Mouse (Mus musculus) frontal cortex, adult (tissue): ENCODE data around the gene Spata31d1b.

Experiments
- ATAC-seq: cut with Nextera tagmentation; 2 replicates; pipeline ENCODE4 v1.9.2; 2017; ENCODE audit warnings: mild to moderate bottlenecking, moderate library complexity, mixed read lengths; ENCODE audit not compliant: low TSS enrichment

Gene Spata31d1b

DNA sequence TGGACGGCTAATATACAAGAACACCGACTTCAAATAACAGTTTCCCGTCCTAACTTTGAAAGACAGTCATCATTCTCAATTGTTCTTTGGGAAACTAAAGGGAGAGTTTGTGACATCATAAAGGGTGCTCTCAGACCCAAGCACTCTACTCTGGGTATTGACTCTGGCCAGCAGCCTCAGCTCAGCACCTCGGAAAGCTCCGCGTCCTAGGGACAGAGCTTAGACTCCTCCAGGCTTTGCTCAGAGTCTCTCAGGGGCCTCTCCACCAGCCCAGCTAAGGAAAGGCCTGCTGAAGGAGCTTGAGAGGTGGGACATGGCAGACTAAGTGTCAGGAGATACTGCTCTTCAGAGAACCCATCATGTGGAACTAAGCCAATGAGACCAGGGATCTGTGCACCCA, 34.1 kb downstream of the Spata31d1b start:
- ATAC-seq: no peak

DNA sequence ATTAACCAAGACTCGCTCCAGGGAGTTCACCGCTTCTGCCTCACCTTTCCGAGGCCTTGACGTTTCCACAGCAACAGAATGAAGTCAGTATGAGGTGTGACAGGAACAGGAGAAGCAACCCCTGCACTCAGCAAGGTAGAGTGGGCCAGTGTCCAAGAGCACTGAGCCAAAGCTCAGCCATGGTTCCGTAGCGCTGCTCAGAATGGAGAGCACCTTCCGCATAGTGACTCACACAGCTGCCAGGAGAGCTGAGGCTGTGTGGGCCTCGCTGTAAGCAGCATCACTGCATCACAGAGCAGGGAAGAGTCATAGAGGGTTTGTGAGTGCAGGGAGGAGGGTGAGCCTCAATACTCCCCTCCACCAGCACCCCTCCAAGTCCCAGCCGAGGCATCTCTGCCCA, 34.6 kb downstream of the Spata31d1b start, which contains the start of gene 1700014D04Rik:
Gene 1700014D04Rik, minus strand, starts transcription at position 42 of the 400 bp plus-strand sequence.
- peak; percentile 95 for ATAC-seq

GRCm38 (mm10) chr13:59750310-59750709, 38.2 kb downstream of the Spata31d1b start:
- ATAC-seq: no peak

- no peak for ATAC-seq
Observed at GRCm38 (mm10) chr13:59756906-59757305, 44.8 kb downstream of the Spata31d1b start.

DNA sequence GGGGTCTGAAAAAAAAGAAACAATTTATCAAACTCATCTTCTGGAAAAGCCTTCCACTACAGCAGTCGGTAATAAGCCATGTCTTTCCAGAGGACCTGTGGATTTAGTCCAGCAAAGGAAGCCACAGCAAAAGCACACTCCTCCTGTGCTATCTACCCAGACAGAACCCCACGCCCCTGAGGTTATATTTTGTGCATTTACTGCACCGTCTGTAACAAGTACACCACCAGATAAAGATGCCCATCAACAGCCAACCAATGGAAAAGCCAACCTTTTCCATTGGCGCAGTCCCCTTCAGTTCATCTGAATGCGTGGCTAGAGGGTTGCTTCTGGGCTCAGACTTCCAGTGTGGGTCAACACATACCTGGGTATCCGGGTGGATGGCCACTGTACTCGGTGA, 50.7 kb downstream of the Spata31d1b start:
- ATAC-seq: no peak

- no peak for ATAC-seq
Observed at GRCm38 (mm10) chr13:59766786-59767515, 54.9 kb downstream of the Spata31d1b start.

DNA sequence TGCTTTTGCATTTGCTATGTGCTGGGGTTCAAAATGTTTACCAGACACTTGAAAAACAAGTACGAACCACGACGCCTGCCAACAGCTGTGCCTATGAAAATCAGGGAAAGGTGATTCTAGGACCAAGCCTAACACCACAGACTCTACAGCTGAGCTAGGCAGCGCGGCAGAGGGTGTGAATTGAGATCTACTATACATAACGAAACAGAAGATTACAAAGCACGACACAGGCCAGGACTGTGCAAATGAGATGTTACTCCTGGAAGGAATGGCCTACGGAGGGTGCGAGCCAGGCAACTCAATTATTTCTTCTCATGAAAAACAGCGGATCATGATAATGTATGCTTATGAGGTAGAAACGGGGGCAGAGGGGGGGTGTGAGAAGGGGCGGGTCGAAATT, 56.4 kb downstream of the Spata31d1b start:
- no peak for ATAC-seq
